Mouse (Mus musculus) heart, embryonic 11.5 days (tissue): ENCODE measurements around the gene Gpat3. TPM values are rescaled to one million over a fixed set of nuclear protein-coding genes. Genes with fewer than 3 reads are reported as not detected.
A peak's percentile ranks its signal among the peaks of the same experiment; 100 is the strongest.

ENCODE experiments used
- ATAC-seq: fragments of 200-750 bp; cut with Nextera tagmentation; replicated peaks from 2 replicates; pipeline ENCODE4 v1.8.0; 2017; ENCODE audit warnings: moderate library complexity; ENCODE audit not compliant: insufficient number of reproducible peaks, low FRiP score, low TSS enrichment
- H3K27ac ChIP-seq: fragments of 300-500 bp; sonication (generic); 2 replicates; pipeline ENCODE4 v1.5.1; 2014; ENCODE audit warnings: mild to moderate bottlenecking, low read depth, low read length
- H3K27me3 ChIP-seq: fragments of 300-500 bp; sonication (generic); 2 replicates; pipeline ENCODE4 v1.6.1; 2014; ENCODE audit warnings: mild to moderate bottlenecking, low read length, mixed read lengths; ENCODE audit not compliant: control insufficient read depth, insufficient read depth
- H3K36me3 ChIP-seq: fragments of 300-500 bp; sonication (generic); 2 replicates; pipeline ENCODE4 v1.6.1; 2014; ENCODE audit warnings: mild to moderate bottlenecking, low read length, moderate library complexity, mixed read lengths; ENCODE audit not compliant: control insufficient read depth, insufficient read depth
- H3K4me1 ChIP-seq: fragments of 300-500 bp; sonication (generic); 2 replicates; pipeline ENCODE4 v1.6.1; 2014; ENCODE audit warnings: low read length; ENCODE audit not compliant: control insufficient read depth, insufficient read depth
- H3K4me2 ChIP-seq: fragments of 300-500 bp; sonication (generic); 2 replicates; pipeline ENCODE4 v1.6.1; 2014; ENCODE audit warnings: mild to moderate bottlenecking, moderate library complexity
- H3K4me3 ChIP-seq: fragments of 300-500 bp; sonication (generic); 2 replicates; pipeline ENCODE4 v1.5.1; 2014; ENCODE audit warnings: low read depth, low read length
- H3K9ac ChIP-seq: fragments of 300-500 bp; sonication (generic); 2 replicates; pipeline ENCODE4 v1.6.1; 2014; ENCODE audit warnings: mild to moderate bottlenecking, low read depth, low read length, moderate library complexity
- H3K9me3 ChIP-seq: fragments of 300-500 bp; sonication (generic); replicated peaks from 2 replicates; pipeline ENCODE4 v1.6.1; 2016; ENCODE audit warnings: low read length; ENCODE audit not compliant: control insufficient read depth
- WGBS: fragments of 180-500 bp; shearing (Covaris S2); extraction: QIAGEN DNeasy Blood & Tissue Kit; methylation state at CpG from one replicate; pipeline ENCODE4 v1.1.7; 2014; ENCODE audit not compliant: insufficient replicate concordance; 5-methylcytosine and 5-hydroxymethylcytosine counted together
- polyA plus RNA-seq: library from polyadenylated mRNA; unstranded; fragments of >200 nt; fragmentation: Nextera tagmentation; extraction: Ambion mirVana; gene quantifications from 2 replicates; pipeline ENCODE4 v1.2.1, GENCODE M21; 2014

Gene Gpat3
- polyA plus RNA-seq, 1 experiment from 2014 or later, result 7.4 TPM

DNA sequence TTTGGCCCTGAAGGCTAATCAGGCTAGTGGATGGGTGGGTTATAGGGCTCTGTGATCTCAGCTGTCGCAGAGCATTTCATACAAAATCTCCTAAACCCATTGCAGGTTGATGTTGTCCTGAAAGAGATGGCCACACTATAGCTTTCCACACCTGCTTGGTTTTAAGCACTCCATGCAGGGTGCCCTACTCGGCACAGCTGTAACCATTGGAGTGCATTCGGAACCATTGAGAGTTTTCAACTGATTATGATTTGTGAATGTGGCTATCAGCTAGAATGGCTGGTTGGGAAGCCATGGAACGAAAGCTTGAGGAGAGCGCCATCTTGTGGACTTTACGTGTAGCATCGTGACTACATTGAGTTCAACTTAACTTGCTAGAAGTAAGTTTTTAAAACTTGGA, 69.5 kb downstream of the Gpat3 start:
- WGBS, result 19% methylated on average over 7 of the region's 7 CpGs
- H3K4me1 ChIP-seq, result no peaks in the 10 kb centered on the region; the same call in 1 of the 2 replicates
- H3K4me3 ChIP-seq, result no peak overlapping the region
- H3K4me2 ChIP-seq, result no peak overlapping the region
- no peak overlapping the region for H3K9ac ChIP-seq
- H3K27ac ChIP-seq, result no peak overlapping the region
- no peak for ATAC-seq
- no peaks in the 10 kb centered on the region for H3K36me3 ChIP-seq
- H3K9me3 ChIP-seq, result no peaks in the 10 kb centered on the region
- H3K27me3 ChIP-seq, result no peaks in the 10 kb centered on the region

DNA sequence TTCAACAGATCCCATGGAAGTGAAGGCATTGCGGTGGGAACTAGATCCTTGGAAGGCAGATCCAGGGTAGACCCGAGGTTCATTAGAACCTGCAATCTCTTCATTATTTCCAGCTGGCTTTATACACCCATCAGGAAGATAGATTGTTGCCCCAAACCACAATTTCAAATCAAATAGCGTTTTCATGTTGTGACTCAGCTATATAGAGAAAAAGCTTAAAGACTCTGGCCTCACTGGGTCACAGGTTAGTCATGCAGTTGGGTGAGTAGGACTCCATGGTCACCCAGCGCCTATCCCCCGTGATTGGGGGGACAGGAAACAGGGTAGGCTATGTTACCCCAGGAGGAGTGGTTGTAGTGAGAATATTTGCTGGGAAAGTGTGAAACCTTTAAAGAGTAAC, 69.9 kb downstream of the Gpat3 start:
- Histone ChIP-seq H3K9me3 (no peaks in the 10 kb centered on the region), H3K27me3 (no peaks in the 10 kb centered on the region), H3K4me3 (no peak overlapping the region), H3K36me3 (no peaks in the 10 kb centered on the region), H3K9ac (no peak overlapping the region), H3K4me2 (no peak overlapping the region), H3K27ac (no peak overlapping the region), H3K4me1 (no peaks in the 10 kb centered on the region; the same call in 1 of the 2 replicates)
- ATAC-seq, result no peak
- 46% methylated on average over 5 of the region's 5 CpGs for WGBS

GRCm38 (mm10) chr5:100916416-100916815, 70.9 kb downstream of the Gpat3 start:
- Histone ChIP-seq H3K4me3 (no peak overlapping the region), H3K4me1 (no peaks in the 10 kb centered on the region; the same call in 1 of the 2 replicates), H3K9ac (no peak overlapping the region), H3K27ac (no peak overlapping the region), H3K9me3 (no peaks in the 10 kb centered on the region), H3K36me3 (no peaks in the 10 kb centered on the region), H3K4me2 (no peak overlapping the region), H3K27me3 (no peaks in the 10 kb centered on the region)
- 63% methylated on average over 8 of the region's 8 CpGs for WGBS
- no peak for ATAC-seq

DNA sequence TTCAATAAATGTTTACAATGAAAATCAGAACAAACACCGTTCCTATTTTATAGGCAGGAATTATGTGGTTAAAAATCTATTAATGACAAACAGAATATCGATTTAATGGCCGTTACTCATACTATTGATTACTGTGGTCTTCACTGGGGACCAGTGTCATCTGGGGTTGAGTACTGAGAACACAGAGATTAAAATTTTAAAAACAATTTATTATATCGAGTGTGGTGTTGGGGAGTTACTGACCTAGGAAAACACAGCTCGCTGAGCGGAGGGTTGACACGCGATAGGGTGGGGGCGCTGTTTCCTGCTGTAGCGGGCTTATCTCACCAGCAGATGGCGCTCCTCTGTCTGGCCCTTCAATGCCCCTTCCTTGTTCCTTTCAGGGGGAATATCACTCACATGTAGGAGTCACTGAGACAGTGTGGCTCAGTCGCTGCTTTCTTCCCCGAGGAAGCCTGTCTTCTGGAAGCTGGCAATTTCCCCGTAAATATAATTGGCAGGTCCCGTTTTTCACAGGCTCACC, 71.8 kb downstream of the Gpat3 start:
- no peaks in the 10 kb centered on the region; the same call in 1 of the 2 replicates for H3K4me1 ChIP-seq
- no peak for ATAC-seq
- WGBS, result 21% methylated on average over 15 of the region's 15 CpGs
- no peak overlapping the region for H3K4me2 ChIP-seq
- no peaks in the 10 kb centered on the region for H3K9me3 ChIP-seq
- no peak overlapping the region for H3K4me3 ChIP-seq
- H3K9ac ChIP-seq, result no peak overlapping the region
- H3K36me3 ChIP-seq, result no peaks in the 10 kb centered on the region
- H3K27ac ChIP-seq, result no peak overlapping the region
- no peaks in the 10 kb centered on the region for H3K27me3 ChIP-seq

DNA sequence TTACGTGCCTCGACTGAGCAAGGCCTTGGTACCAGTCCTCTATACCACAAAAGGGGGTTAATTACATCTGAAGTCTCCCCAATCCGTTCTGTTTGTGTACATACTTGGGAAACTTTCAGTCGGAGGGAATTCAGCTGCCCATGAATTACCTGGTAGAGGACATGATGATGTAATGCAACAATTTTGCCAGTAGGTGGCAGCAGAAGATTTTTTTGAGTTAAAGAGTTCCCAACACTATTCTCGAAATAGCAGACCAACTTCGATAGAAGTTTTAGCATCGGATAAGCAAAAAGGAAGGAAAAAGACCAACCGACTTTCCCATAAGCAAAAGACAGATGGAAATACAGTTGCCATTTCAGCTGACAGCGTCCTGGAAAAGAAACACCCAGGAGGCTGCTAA, 73.6 kb downstream of the Gpat3 start:
- no peak for ATAC-seq
- no peaks in the 10 kb centered on the region for H3K36me3 ChIP-seq
- no peaks in the 10 kb centered on the region for H3K27me3 ChIP-seq
- 17% methylated on average over 9 of the region's 9 CpGs for WGBS
- no peak overlapping the region for H3K9ac ChIP-seq
- no peaks in the 10 kb centered on the region for H3K9me3 ChIP-seq
- H3K4me3 ChIP-seq, result no peak overlapping the region
- H3K4me2 ChIP-seq, result peak overlapping the region; percentile 44
- H3K4me1 ChIP-seq, result no peaks in the 10 kb centered on the region; the same call in 1 of the 2 replicates
- no peak overlapping the region for H3K27ac ChIP-seq

- WGBS, result 77% methylated on average over 2 of the region's 2 CpGs
- H3K9ac ChIP-seq, result no peak overlapping the region
- no peak overlapping the region for H3K27ac ChIP-seq
- H3K4me2 ChIP-seq, result no peak overlapping the region
- H3K4me3 ChIP-seq, result no peak overlapping the region
- H3K27me3 ChIP-seq, result no peaks in the 10 kb centered on the region
- H3K9me3 ChIP-seq, result no peaks in the 10 kb centered on the region
- no peaks in the 10 kb centered on the region for H3K4me1 ChIP-seq
- H3K36me3 ChIP-seq, result no peaks in the 10 kb centered on the region
- no peak for ATAC-seq
These were observed 84.2 kb downstream of the Gpat3 start for GRCm38 (mm10) chr5:100929698-100930097.

DNA sequence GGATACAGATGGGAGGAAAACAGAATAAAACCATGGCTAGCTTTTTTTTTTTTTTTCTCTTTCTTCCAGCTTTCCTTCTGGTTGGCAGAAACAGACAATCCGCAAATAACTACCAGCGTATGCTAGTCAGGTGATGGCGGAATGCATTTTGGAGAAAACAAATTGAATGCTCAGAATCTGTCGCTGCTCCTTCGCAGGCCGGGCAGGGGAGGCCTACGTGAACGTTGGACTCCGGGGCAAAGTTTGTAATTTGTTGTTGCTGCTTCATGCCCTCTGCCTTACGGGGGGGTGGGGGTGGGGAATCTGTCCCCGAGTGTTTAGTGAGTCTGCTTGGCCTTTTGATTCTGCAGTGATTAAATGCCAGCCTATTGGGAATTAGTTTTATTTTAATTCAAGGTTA, 98.2 kb downstream of the Gpat3 start:
- Histone ChIP-seq H3K36me3 (no peaks in the 10 kb centered on the region), H3K9ac (no peak overlapping the region), H3K27me3 (no peaks in the 10 kb centered on the region), H3K9me3 (no peaks in the 10 kb centered on the region), H3K4me1 (no peaks in the 10 kb centered on the region), H3K4me3 (no peak overlapping the region), H3K4me2 (no peak overlapping the region), H3K27ac (no peak overlapping the region)
- 72% methylated on average over 11 of the region's 11 CpGs for WGBS
- ATAC-seq, result no peak

GRCm38 (mm10) chr5:100945336-100945735, 99.8 kb downstream of the Gpat3 start:
- H3K4me1 ChIP-seq, result no peaks in the 10 kb centered on the region
- H3K9me3 ChIP-seq, result no peaks in the 10 kb centered on the region
- no peaks in the 10 kb centered on the region for H3K36me3 ChIP-seq
- ATAC-seq, result no peak
- H3K27ac ChIP-seq, result no peak overlapping the region
- no peak overlapping the region for H3K4me3 ChIP-seq
- no peak overlapping the region for H3K4me2 ChIP-seq
- WGBS, result 83% methylated on average over 10 of the region's 10 CpGs
- H3K9ac ChIP-seq, result no peak overlapping the region
- no peaks in the 10 kb centered on the region for H3K27me3 ChIP-seq
